Comparison of ENCODE assay signal across 17 mouse cellular contexts in the genomic region with DNA sequence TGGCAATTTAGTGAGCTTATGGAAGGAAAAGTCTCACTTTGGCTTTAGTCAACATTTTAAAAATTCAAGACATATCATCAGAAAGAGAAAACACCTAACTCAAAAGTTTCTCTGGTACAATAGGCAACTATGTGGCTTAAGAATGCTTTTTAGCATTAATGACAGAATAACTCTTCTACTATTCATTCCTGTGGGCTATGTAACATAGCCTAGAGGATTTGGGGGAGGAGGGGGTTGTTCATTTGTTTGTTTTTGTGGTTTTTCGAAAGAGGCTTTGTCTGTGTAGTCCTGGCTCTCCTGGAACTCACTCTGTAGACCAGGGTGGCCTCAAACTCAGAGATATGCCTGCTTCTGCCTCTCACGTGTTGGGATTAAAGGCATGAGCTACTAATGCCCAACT.
"Had no signal": no experiment of that assay in that cellular context is flagged by ENCODE, and none has a peak within 500 bp of the region (broad histone marks: within the 10 kb centered on the region; RNA-seq: fewer than 3 reads in every experiment).

No protein-coding gene starts in this region.

- DNase-seq: kidney, adult 2 months; kidney, postnatal 36 days; liver; liver, embryonic 13.5 days; liver, postnatal 0 days; lung, postnatal 14 days; retina, postnatal 1 day; right cerebral cortex, postnatal 14 days; thymus, postnatal 36 days had no signal

- H3K4me3 ChIP-seq: layer of hippocampus, adult 2 months; left cerebral cortex, adult 2 months; liver, embryonic 13.5 days; lung, embryonic 15.5 days; megakaryocyte, embryonic 14.5 days; midbrain, embryonic 15.5 days; neural tube, embryonic 13.5 days had no signal

- H3K27ac ChIP-seq: left cerebral cortex, adult 2 months; liver, embryonic 13.5 days; lung, embryonic 15.5 days; macrophage; midbrain, embryonic 15.5 days had no signal

- H3K36me3 ChIP-seq: liver, embryonic 13.5 days; midbrain, embryonic 15.5 days had no signal

- ATAC-seq: liver, postnatal 0 days; midbrain, embryonic 15.5 days had no signal

- H3K4me2 ChIP-seq: liver, embryonic 13.5 days; lung, embryonic 15.5 days; midbrain, embryonic 11.5 days; midbrain, embryonic 15.5 days; neural tube, embryonic 13.5 days had no signal

- H3K9me3 ChIP-seq: liver, embryonic 13.5 days; lung, embryonic 15.5 days; megakaryocyte, embryonic 14.5 days; midbrain, embryonic 15.5 days; neural tube, embryonic 13.5 days had no signal

- H3K27me3 ChIP-seq: liver, embryonic 13.5 days; lung, embryonic 15.5 days; midbrain, embryonic 15.5 days; neural tube, embryonic 13.5 days had no signal

- H3K9ac ChIP-seq: liver, embryonic 13.5 days; liver, postnatal 0 days; lung, embryonic 15.5 days; midbrain, embryonic 15.5 days; neural tube, embryonic 13.5 days had no signal

- H3K4me1 ChIP-seq: liver, embryonic 13.5 days; midbrain, embryonic 15.5 days had no signal
